Mouse (Mus musculus): ENCODE data around the gene E2f8.

GRCm38 (mm10) chr7:48845213-48845973, 36.0 kb downstream of the E2f8 start:
- no peak for TF ChIP-seq CTCF (conservative IDR thresholded peaks at IDR 0.05; ENCODE audit: low read length)
- TF ChIP-seq NANOG (IDR thresholded peaks at IDR 0.05; ENCODE audit: borderline replicate concordance, low read length), result no peak
